Mouse (Mus musculus): ENCODE data around the gene Erich6b. TPM values are rescaled to one million over a fixed set of nuclear protein-coding genes. Genes with fewer than 3 reads are reported as not detected.

Gene Erich6b
- not detected in 2 replicates for polyA plus RNA-seq (2012)

GRCm38 (mm10) chr14:75642080-75642479 lies at the start of gene Erich6b:
TSS of gene Erich6b (plus strand) at chr14:75642259.

GRCm38 (mm10) chr14:75592978-75593377 lies 49.1 kb upstream of the Erich6b start, which contains the start of gene Spert:
TSS of gene Spert (minus strand) at chr14:75593116.

Other genes with a start within 250 kb of the Erich6b start
- not detected in 2 replicates for gene Siah3, start 186.3 kb upstream of the Erich6b start, polyA plus RNA-seq (2012)
- gene Spert, start 49.1 kb upstream of the Erich6b start, polyA plus RNA-seq (2012) = not detected in 2 replicates
- gene Cog3, start 112.3 kb downstream of the Erich6b start, polyA plus RNA-seq (2012) = 5.5 and 6.6 TPM in 2 replicates
- gene Slc25a30, start 144.8 kb downstream of the Erich6b start, polyA plus RNA-seq (2012) = 33.2 and 36.3 TPM in 2 replicates
- gene Tpt1, start 202.8 kb downstream of the Erich6b start, polyA plus RNA-seq (2012) = 3,084 and 3,289 TPM in 2 replicates